Mouse (Mus musculus) adrenal gland, postnatal 25 days (tissue): ENCODE measurements at regions not wholly inside any gene's neighbourhood (a gene's known extent, or its start where the extent isn't known, plus 50 kb on each side); places are given as distances from the start of the nearest gene placed in this dataset.

Experiments
- DNase-seq: peaks from one replicate; pipeline ENCODE4 v3.0.0; 2021; ENCODE audit warnings: mixed read lengths

GRCm38 (mm10) chr13:44247861-44248260, 463.3 kb downstream of the Cd83 start:
- DNase-seq: no peak

GRCm38 (mm10) chr13:44248401-44248800, 463.8 kb downstream of the Cd83 start:
- no peak for DNase-seq

GRCm38 (mm10) chr13:44249119-44249518, 464.5 kb downstream of the Cd83 start:
- no peak for DNase-seq

GRCm38 (mm10) chr13:44250474-44251201, 466.1 kb downstream of the Cd83 start:
- DNase-seq: no peak

GRCm38 (mm10) chr13:44251503-44251902, 466.9 kb downstream of the Cd83 start:
- no peak for DNase-seq

- DNase-seq: no peak
Measured at GRCm38 (mm10) chr13:44252496-44252895, 467.9 kb downstream of the Cd83 start.

- DNase-seq: no peak
Measured at GRCm38 (mm10) chr13:44258422-44258821, 470.9 kb upstream of the Jarid2 start.

- no peak for DNase-seq
Measured at GRCm38 (mm10) chr13:44260039-44260438, 469.2 kb upstream of the Jarid2 start.

GRCm38 (mm10) chr13:44260637-44261333, 468.5 kb upstream of the Jarid2 start:
- peak; percentile 10 for DNase-seq

GRCm38 (mm10) chr13:44272746-44273524, 456.3 kb upstream of the Jarid2 start:
- DNase-seq: no peak

- DNase-seq: no peak
Measured at GRCm38 (mm10) chr13:44277952-44278351, 451.3 kb upstream of the Jarid2 start.

GRCm38 (mm10) chr13:44279036-44279435, 450.2 kb upstream of the Jarid2 start:
- no peak for DNase-seq

GRCm38 (mm10) chr13:44280296-44280695, 449.0 kb upstream of the Jarid2 start:
- DNase-seq: no peak

- DNase-seq: no peak
Measured at GRCm38 (mm10) chr13:44281796-44282195, 447.5 kb upstream of the Jarid2 start.

- no peak for DNase-seq
Measured at GRCm38 (mm10) chr13:44282306-44282705, 447.0 kb upstream of the Jarid2 start.

GRCm38 (mm10) chr13:44282731-44283571, 446.3 kb upstream of the Jarid2 start:
- DNase-seq: no peak

- no peak for DNase-seq
Measured at GRCm38 (mm10) chr13:44285881-44286280, 443.4 kb upstream of the Jarid2 start.

- DNase-seq: no peak
Measured at GRCm38 (mm10) chr13:44290199-44290598, 439.1 kb upstream of the Jarid2 start.

- no peak for DNase-seq
Measured at GRCm38 (mm10) chr13:44292476-44293056, 436.7 kb upstream of the Jarid2 start.

GRCm38 (mm10) chr13:44293736-44294416, 435.4 kb upstream of the Jarid2 start:
- DNase-seq: peak; percentile 22

GRCm38 (mm10) chr13:44295621-44296020, 433.7 kb upstream of the Jarid2 start:
- no peak for DNase-seq
